Mouse (Mus musculus): ENCODE data around the gene Tmem147. TPM values are rescaled to one million over a fixed set of nuclear protein-coding genes. Genes with fewer than 3 reads are reported as not detected.

Gene Tmem147
- polyA plus RNA-seq (2012; ENCODE audit: insufficient read depth, insufficient read length, missing spikeins): 209 and 275 TPM in 2 replicates

DNA sequence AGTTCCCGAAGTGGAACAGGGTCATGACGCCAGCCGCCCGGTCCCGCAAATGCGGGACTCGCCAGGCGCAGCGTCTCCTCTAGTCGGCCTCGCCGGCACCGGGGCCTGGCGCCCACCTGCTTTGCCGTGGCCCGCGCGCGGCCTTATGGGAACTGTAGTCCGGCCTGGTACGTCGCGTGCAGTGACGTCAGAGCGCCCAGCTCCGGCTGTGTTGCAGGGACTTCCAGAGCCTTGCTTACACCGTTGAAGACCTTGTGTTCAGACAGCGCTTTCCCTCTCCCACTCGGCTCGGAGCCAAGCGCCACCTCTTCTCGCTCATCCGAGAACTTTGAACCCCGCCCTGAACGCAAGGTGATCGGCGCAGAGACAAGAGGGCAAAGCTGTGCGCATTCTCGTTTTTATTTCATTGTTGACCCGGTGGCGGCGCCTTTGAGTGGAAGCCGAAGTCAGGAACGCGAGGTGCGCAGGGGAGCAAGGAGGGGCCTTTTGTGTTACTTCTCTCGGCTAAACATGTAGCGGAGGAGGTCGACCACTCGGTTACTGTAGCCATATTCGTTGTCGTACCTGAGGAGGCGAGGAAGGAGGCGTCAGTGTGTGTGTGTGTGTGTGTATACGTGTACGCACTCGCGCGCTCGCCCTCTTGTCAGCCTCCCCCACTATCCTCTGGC is at the start of gene Tmem147:
Gene Tmem147, minus strand, starts transcription at position 145 of the 668 bp plus-strand sequence.
- 0 out of 2 replicates have a peak, but pooled peaks cover 5% of the 10 kb centered on the region for H3K4me1 ChIP-seq (ENCODE audit: control insufficient read depth, insufficient read depth, insufficient read length, low read length)
- peak within 1 kb of the TSS; percentile 94 for H3K4me3 ChIP-seq (ENCODE audit: insufficient read depth, low read depth, low read length)
- peak within 1 kb of the TSS; percentile 76 for H3K27ac ChIP-seq (replicated peaks; ENCODE audit: low read depth, low read length)

DNA sequence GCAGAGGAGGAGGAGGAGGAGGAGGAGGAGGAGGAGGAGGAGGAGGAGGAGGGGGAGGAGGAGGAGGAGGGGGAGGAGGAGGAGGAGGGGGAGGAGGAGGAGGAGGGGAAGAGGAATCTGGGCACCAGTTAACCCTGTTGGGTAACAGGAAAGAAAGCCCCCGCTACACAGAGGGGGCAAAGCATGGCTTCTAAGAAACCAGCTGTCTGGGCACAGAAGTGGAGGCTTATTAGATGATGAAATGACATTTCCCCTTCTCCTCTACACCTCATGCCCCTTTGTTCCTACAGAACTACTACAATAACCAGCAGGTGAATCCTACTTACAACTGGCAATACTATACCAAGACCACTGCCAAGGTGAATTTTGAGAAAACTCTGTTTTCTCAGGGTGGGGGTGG is 48.6 kb upstream of the Tmem147 start:
- no peak overlapping the region for H3K4me3 ChIP-seq (ENCODE audit: insufficient read depth, low read depth, low read length)
- H3K27ac ChIP-seq (replicated peaks; ENCODE audit: low read depth, low read length): no peak overlapping the region
- H3K4me1 ChIP-seq (ENCODE audit: control insufficient read depth, insufficient read depth, insufficient read length, low read length): no peaks in the 10 kb centered on the region

DNA sequence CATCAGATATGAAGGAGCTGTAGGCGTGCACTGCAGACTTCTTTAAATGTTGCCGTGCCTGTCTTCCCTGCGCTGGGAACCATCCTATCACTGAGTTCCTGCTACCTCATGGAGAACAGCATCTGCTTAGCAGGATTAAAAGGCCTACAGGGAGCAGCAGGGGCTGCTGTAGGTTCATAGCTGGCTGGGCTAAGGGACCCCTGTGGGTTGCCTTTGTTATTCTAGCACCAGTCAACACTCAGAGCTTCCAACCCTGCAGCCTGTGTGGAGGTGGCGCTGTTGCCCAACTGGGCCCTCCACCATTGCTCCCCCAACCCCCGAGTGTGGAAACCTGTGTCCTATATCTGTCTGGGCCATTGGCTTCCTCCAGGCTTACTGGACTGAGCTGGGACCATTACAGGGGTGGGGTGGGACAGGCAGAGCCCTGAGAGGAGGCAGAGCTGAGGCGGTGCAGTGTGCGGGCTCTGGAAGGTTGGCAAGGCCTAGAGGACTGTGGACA is 47.8 kb upstream of the Tmem147 start:
- H3K4me1 ChIP-seq (ENCODE audit: control insufficient read depth, insufficient read depth, insufficient read length, low read length): no peaks in the 10 kb centered on the region
- no peak overlapping the region for H3K4me3 ChIP-seq (ENCODE audit: insufficient read depth, low read depth, low read length)
- H3K27ac ChIP-seq (replicated peaks; ENCODE audit: low read depth, low read length): no peak overlapping the region

DNA sequence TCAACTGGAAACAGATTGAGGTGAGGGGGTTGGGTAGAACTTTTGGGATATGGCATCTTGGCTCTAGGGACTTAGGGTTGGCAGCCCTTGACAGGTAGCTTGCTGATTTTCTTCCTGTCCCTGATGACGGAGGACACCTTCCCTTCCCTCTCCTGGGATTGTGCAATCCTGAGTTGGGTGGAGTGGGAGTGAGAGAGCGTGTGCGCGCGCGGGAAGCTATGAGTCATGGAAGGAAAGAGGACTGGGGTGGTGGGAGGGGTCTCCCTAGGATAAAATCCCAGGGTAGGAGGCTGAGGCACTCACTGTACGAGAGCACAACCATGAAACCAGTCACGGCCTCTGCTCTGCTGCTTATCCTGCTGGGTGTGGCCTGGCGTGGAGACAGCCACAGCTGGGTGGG is 46.8 kb upstream of the Tmem147 start:
- H3K4me3 ChIP-seq (ENCODE audit: insufficient read depth, low read depth, low read length): no peak overlapping the region
- no peaks in the 10 kb centered on the region for H3K4me1 ChIP-seq (ENCODE audit: control insufficient read depth, insufficient read depth, insufficient read length, low read length)
- no peak overlapping the region for H3K27ac ChIP-seq (replicated peaks; ENCODE audit: low read depth, low read length)

DNA sequence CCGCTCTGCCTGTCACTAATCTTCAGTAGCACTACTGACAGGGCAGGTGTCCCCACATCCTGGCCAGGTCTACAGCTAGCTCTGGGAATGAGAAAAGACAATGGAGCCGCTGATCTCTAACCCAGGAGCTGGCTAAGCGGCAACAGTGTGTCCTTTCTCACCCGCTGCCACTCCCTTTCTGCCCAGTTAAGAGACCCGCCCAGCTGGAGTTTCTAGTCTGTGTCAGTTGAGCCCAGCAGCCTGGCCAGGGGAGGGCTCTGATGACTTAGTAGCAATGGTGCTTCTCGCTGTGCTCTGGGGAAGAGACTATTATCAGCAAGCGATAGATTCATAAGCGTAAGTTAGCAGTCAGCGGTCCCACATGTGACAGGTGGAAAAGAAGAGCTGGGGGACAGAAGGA is 39.9 kb upstream of the Tmem147 start:
- Histone ChIP-seq H3K4me3 (ENCODE audit: insufficient read depth, low read depth, low read length) (no peak overlapping the region), H3K27ac (replicated peaks; ENCODE audit: low read depth, low read length) (no peak overlapping the region), H3K4me1 (ENCODE audit: control insufficient read depth, insufficient read depth, insufficient read length, low read length) (no peaks in the 10 kb centered on the region)

DNA sequence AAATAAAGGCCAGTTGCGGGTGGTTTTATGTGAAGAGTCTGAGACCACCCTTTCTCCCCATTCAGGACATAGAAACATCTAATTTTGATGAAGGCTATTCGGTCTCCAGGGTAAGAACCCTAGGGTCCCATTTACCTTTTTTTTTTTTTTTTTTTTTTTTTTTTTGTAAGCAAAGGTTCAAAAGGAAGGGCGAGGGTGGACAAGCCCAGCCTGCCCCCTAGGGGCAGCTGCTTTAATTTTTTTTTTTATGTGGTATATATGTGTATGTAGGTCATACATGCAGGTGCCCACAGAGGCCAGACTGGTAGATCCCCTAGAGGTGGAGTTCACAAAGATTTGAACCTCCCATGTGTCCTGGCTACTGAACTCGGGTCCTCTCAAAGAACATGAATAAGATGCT is 37.1 kb upstream of the Tmem147 start:
- Histone ChIP-seq H3K4me3 (ENCODE audit: insufficient read depth, low read depth, low read length) (no peak overlapping the region), H3K4me1 (ENCODE audit: control insufficient read depth, insufficient read depth, insufficient read length, low read length) (no peaks in the 10 kb centered on the region), H3K27ac (replicated peaks; ENCODE audit: low read depth, low read length) (no peak overlapping the region)

DNA sequence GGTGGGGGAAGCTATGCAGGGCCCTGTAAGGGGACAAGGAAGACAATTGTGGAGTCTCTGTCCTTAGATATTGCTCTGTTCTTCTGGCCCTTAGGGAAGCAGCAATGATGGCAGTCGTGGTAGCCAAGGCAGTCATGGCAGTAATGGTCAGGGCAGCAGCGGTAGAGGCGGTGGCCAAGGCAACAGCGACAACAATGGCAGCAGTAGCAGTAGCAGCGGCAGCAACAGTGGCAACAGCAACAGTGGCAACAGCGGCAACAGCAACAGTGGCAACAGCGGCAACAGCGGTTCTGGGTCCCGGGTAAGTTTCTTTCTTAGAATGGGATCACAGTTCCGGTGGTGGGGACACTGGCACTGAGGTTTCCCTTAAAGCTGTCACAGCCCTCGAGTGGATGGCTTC is 35.8 kb upstream of the Tmem147 start:
- no peak overlapping the region for H3K4me3 ChIP-seq (ENCODE audit: insufficient read depth, low read depth, low read length)
- H3K4me1 ChIP-seq (ENCODE audit: control insufficient read depth, insufficient read depth, insufficient read length, low read length): no peaks in the 10 kb centered on the region
- H3K27ac ChIP-seq (replicated peaks; ENCODE audit: low read depth, low read length): no peak overlapping the region

DNA sequence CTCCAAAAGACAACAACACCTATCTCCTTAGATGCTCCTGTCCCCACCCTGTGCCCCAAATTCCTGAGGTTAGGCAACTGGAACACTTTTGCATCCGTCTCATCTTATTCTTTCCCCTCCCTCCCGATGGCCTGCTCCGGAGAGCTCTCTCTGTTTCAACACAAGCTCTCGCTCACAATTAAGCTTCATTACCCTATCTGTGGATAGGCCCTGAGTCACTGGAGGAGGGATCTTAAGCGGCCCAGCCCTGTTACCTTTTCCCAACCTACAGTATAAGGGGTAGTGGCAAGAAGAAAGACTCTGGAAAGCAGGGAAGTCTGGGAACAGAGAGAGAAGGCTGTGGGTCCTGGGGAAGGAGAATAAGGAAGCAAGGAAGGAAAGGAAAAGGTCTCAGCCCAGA is 34.1 kb upstream of the Tmem147 start, which contains the start of gene Dmkn:
Gene Dmkn, plus strand, starts transcription at position 301 of the 400 bp plus-strand sequence.
- Histone ChIP-seq H3K4me1 (ENCODE audit: control insufficient read depth, insufficient read depth, insufficient read length, low read length) (no peaks in the 10 kb centered on the region), H3K4me3 (ENCODE audit: insufficient read depth, low read depth, low read length) (no peak within 1 kb of the TSS)

DNA sequence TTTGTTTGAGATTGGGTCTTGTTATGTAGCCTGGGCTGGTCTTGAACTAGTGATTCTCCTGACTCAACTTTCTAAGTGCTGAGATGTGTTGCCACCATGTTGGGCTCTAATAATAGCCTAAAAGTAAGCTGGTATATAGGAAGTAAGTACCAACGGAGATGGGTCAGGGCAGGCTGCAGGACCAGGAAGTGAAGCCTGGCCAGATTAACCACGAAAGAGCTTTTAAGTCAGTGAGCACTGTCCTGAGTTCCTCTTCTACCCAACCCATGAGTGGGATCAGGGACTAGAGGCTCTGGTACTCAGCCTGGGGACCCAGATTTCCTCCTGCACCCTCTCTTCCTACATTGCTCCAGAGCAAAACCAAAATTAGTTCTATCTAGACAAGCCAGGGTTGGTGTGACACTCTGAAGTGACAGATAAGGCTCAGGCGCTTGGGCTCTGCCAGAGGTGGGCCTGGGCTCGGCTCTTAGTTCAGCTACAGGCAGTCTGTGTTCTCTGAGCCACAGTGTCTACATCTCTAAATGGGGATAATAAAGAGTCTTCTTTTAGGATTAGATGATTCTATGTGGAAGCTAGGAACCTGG is 32.5 kb upstream of the Tmem147 start:
- no peak overlapping the region for H3K4me3 ChIP-seq (ENCODE audit: insufficient read depth, low read depth, low read length)
- no peak overlapping the region for H3K27ac ChIP-seq (replicated peaks; ENCODE audit: low read depth, low read length)

More for the DNA sequence above, 34.1 kb upstream of the Tmem147 start, which contains the start of gene Dmkn:
- no peak within 1 kb of the TSS for H3K27ac ChIP-seq (replicated peaks; ENCODE audit: low read depth, low read length)

DNA sequence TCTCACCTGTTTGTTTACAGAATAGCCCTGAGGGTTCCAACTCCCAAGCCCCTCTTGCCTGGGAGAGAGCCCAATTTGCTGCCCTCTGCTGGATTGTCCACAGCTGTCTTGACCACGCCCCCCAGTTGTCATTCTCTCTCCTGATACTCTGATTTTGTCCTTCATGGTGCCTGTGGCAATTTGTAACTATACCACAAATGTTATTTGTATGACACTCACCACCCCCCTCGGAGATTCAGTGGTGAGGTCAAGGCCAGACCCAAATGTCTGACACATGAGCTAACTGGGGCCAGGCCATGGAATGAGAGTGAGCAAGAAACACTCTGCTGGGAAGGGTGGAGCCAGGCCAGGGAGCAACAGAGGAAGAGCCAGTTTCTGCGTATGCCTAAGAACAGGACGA is 29.5 kb upstream of the Tmem147 start:
- Histone ChIP-seq H3K4me3 (ENCODE audit: insufficient read depth, low read depth, low read length) (no peak overlapping the region), H3K27ac (replicated peaks; ENCODE audit: low read depth, low read length) (no peak overlapping the region), H3K4me1 (ENCODE audit: control insufficient read depth, insufficient read depth, insufficient read length, low read length) (no peaks in the 10 kb centered on the region)

More for the DNA sequence above, 32.5 kb upstream of the Tmem147 start:
- H3K4me1 ChIP-seq (ENCODE audit: control insufficient read depth, insufficient read depth, insufficient read length, low read length): no peaks in the 10 kb centered on the region

DNA sequence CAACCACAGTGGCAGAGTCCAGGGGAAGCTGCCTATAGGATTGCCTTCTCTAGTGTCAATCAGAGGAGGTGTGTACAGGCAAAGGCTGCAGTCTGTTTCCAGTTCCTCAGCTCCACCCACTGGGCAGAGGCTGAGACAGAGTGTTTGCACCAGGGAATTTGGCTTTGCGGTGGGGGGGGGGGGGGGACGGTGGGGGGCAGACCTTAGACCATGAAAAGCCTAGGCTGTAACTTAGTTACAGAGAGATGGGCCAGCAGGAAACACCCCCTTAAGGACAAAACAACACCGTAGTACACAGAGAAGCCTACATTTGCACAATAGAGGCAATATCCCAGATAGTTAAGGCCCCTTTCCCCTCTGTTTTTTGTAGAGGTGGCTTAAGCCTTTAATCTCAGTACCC is 27.7 kb upstream of the Tmem147 start:
- H3K27ac ChIP-seq (replicated peaks; ENCODE audit: low read depth, low read length): no peak overlapping the region
- no peaks in the 10 kb centered on the region for H3K4me1 ChIP-seq (ENCODE audit: control insufficient read depth, insufficient read depth, insufficient read length, low read length)
- no peak overlapping the region for H3K4me3 ChIP-seq (ENCODE audit: insufficient read depth, low read depth, low read length)

DNA sequence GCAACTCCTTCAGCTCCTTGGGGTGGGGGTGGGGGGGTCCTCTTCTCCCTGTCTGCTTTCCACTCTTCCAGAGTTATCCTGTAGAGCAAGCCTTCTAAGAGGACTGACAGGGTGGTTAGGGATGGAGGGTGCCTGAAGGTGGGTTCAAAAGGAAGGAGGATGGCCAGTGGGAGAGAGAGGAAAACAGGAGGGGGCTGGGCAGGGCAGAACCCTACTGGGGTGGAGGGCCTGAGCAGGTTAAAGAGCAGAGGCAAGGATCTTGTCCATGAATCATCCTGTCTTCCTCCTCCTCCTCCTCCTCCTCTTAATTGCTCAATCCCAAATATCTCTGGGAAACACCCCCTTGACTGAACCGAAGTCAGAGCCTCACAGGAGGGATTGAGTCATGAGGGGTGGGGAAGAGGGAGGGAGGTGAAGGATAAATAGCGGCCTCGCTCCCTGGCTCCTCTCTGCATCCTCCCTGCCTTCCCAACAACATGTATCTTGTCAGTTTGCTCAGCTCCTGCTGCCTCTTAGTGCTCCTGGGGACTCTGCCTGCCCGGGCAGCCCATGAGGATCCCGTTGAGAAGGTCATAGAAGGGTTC is 21.8 kb upstream of the Tmem147 start, which contains the start of gene Sbsn:
Gene Sbsn, plus strand, starts transcription at position 386 of the 584 bp plus-strand sequence.
- Histone ChIP-seq H3K4me3 (ENCODE audit: insufficient read depth, low read depth, low read length) (no peak within 1 kb of the TSS), H3K27ac (replicated peaks; ENCODE audit: low read depth, low read length) (no peak within 1 kb of the TSS), H3K4me1 (ENCODE audit: control insufficient read depth, insufficient read depth, insufficient read length, low read length) (no peaks in the 10 kb centered on the region)

DNA sequence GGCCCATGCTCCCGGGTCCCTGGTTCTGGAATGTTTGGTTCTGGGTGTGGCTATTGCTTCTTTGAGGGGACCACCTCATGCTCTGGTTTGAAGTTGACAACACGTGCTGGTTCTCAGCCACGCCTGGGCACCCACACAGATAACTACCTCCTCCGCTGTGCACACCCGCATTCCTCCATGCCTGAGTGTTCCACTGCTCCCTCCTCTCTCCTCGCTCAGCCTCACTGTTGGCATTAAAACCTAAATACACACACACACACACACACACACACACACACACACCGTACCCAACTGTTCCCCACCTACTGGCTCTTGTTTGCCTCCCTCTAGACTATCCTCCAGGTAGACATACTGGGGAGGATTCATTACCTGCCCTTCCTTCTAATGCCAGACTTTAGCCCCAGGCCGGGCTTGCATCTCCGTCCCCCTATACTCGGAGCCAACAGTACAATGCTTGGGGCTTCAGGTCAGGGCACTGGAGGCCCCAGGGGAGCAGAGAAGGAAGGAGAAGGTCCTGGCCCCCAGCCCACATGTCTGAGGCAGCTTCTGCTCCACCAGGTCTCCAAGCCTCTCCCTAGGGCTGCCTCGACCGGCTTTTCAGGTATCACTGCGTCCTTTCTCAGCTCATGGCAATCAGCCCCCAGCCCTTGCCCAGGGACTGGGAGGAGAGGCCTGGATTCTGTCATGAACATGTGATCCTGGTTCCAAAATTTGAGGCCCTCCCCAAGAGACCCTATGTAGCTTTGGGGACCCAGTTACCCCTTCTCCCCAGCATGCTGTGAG is 20.7 kb upstream of the Tmem147 start:
- no peaks in the 10 kb centered on the region for H3K4me1 ChIP-seq (ENCODE audit: control insufficient read depth, insufficient read depth, insufficient read length, low read length)
- H3K4me3 ChIP-seq (ENCODE audit: insufficient read depth, low read depth, low read length): no peak overlapping the region
- no peak overlapping the region for H3K27ac ChIP-seq (replicated peaks; ENCODE audit: low read depth, low read length)

DNA sequence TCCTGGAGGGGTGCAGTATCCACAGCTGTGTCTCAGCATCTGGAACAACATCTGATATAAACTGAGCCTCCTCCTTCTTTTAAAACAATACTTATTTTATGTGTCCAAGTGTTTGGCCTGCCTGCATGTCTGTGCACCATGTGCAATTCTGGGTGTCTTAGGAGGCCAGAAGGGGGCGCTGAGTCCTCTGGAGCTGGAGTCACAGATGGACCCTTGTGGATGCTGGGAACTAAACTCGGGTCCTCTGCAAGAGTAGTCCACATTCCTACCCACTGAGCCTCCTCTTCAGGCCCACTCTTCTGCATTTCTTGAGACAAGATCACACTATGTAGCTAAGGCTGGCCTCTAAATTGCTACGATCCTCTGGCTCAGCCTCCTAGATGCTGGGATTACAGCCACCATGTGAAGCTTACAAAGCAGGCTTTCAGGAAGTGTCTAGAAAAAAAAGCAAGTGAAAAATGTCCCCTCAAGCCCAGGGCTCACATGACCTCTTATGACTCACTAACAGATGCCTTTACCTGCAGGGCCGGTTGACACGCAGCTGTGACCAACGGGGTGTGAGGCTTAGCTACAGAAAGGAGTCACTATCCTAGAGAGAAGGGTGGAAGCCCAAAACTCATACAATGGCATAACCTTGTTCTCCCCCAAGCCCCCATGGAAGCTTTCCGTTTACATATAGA is 18.3 kb upstream of the Tmem147 start:
- Histone ChIP-seq H3K27ac (replicated peaks; ENCODE audit: low read depth, low read length) (no peak overlapping the region), H3K4me1 (ENCODE audit: control insufficient read depth, insufficient read depth, insufficient read length, low read length) (no peaks in the 10 kb centered on the region), H3K4me3 (ENCODE audit: insufficient read depth, low read depth, low read length) (no peak overlapping the region)

Measured in brown adipose tissue, adult 24 weeks (tissue).